Mouse (Mus musculus) forebrain, embryonic 16.5 days (tissue): ENCODE results near the gene S100a4. TPM values are rescaled to one million over a fixed set of nuclear protein-coding genes. Genes with fewer than 3 reads are reported as not detected.

ENCODE experiments used
- ATAC-seq: fragments of 200-750 bp; cut with Nextera tagmentation; 2 replicates; pipeline ENCODE4 v1.8.0; 2017; ENCODE audit warnings: mild to moderate bottlenecking, moderate library complexity
- H3K27ac ChIP-seq: fragments of 300-500 bp; sonication (generic); 2 replicates; pipeline ENCODE4 v1.5.1; 2014; ENCODE audit warnings: low read length, control low read depth
- H3K27me3 ChIP-seq: fragments of 300-500 bp; sonication (generic); replicated peaks from 2 replicates; pipeline ENCODE4 v1.6.1; 2014; ENCODE audit warnings: low read length; ENCODE audit not compliant: control insufficient read depth, insufficient read depth
- H3K36me3 ChIP-seq: fragments of 300-500 bp; sonication (generic); 2 replicates; pipeline ENCODE4 v1.6.1; 2014; ENCODE audit not compliant: control insufficient read depth, insufficient read depth
- H3K4me1 ChIP-seq: fragments of 300-500 bp; sonication (generic); replicated peaks from 2 replicates; pipeline ENCODE4 v1.6.1; 2014; ENCODE audit warnings: low read length; ENCODE audit not compliant: control insufficient read depth, insufficient read depth
- H3K4me2 ChIP-seq: fragments of 300-500 bp; sonication (generic); 2 replicates; pipeline ENCODE4 v1.6.1; 2014; ENCODE audit warnings: mild to moderate bottlenecking, low read length, control low read depth
- H3K4me3 ChIP-seq: fragments of 300-500 bp; sonication (generic); replicated peaks from 2 replicates; pipeline ENCODE4 v1.5.1; 2014; ENCODE audit warnings: mild to moderate bottlenecking, low read length, control low read depth
- H3K9ac ChIP-seq: fragments of 300-500 bp; sonication (generic); replicated peaks from 2 replicates; pipeline ENCODE4 v1.6.1; 2014; ENCODE audit warnings: low read depth, low read length, control low read depth
- H3K9me3 ChIP-seq: fragments of 300-500 bp; sonication (generic); 2 replicates; pipeline ENCODE4 v1.6.1; 2016; ENCODE audit warnings: low read length; ENCODE audit not compliant: control insufficient read depth
- WGBS: fragments of 180-500 bp; shearing (Covaris S2); extraction: QIAGEN DNeasy Blood & Tissue Kit; methylation state at CpG from one replicate; pipeline ENCODE4 v1.1.7; 2014; 5-methylcytosine and 5-hydroxymethylcytosine counted together
- polyA plus RNA-seq: library from polyadenylated mRNA; unstranded; fragments of >200 nt; fragmentation: Nextera tagmentation; extraction: Ambion mirVana; gene quantifications from 2 replicates; pipeline ENCODE4 v1.2.1, GENCODE M21; 2015

S100a4 gene
- polyA plus RNA-seq, 1 experiment from 2014 or later: 0.65 TPM

DNA sequence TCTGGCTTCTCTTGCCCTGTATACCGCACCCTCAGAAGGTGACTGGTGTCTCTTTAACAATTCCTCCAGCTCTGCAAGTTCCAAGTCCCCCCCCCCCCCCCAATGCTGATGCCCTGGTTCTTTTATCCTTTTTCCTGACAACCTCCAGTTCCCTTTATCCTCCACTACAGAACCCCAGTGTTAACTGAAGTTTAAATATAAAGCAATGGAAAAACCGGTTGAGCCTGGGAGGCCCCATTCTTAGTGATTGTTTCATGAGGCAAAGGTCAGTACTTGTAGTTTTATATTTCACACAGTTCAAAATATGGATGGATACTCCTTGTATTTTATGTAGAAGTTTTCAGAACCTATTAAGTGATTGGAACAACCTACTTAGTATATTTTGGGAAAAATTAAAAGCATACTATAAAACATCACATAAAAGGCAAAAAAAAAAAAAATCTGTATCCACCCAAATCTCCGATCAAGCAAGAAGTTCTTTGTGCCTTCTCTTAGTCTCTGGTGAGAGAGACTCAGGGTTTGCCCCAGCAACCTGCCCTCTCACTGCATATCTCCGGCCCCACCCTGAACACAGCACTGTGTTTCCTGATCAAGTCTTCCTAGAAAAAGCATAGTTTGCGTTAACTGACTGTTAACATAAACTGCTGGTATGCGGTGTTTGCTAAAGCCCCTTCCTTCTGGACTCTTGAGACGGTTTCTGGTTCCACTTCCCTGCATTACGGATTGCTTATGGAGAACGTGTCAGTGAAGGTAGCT is 22.9 kb downstream of the S100a4 start:
- no peak overlapping the region for H3K27ac ChIP-seq
- no peaks in the 10 kb centered on the region for H3K9me3 ChIP-seq
- no peaks in the 10 kb centered on the region for H3K27me3 ChIP-seq
- H3K4me1 ChIP-seq: peaks cover 13% of the 10 kb centered on the region
- H3K4me3 ChIP-seq: no peak overlapping the region
- H3K9ac ChIP-seq: no peak overlapping the region
- H3K4me2 ChIP-seq: no peak overlapping the region
- 83% methylated on average over 9 of the region's 9 CpGs for WGBS
- H3K36me3 ChIP-seq: no peaks in the 10 kb centered on the region
- ATAC-seq: no peak

DNA sequence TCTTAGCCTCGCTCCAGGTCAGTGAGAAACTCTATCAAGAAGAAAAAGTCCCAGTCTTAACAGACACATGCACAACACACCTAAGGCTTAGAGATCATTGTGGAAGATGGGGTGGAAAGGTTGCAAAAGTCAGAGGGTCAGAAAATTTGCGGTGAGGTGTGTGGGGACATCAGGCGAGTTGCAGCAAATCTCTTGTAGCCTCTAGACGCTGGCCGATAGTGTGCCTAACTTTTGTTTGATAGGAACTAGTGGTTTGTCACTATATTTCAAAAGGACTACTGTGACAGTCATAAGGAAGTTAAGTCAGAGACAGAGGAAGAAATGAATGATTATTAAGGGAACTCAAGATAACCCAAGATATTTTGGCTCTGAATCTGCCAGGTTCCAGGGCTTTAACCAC is 23.8 kb downstream of the S100a4 start:
- Histone ChIP-seq H3K9me3 (no peaks in the 10 kb centered on the region), H3K4me1 (peaks cover 13% of the 10 kb centered on the region), H3K36me3 (no peaks in the 10 kb centered on the region), H3K27ac (no peak overlapping the region), H3K27me3 (no peaks in the 10 kb centered on the region), H3K4me2 (no peak overlapping the region), H3K9ac (no peak overlapping the region), H3K4me3 (no peak overlapping the region)
- 96% methylated on average over 5 of the region's 5 CpGs for WGBS
- ATAC-seq: no peak

DNA sequence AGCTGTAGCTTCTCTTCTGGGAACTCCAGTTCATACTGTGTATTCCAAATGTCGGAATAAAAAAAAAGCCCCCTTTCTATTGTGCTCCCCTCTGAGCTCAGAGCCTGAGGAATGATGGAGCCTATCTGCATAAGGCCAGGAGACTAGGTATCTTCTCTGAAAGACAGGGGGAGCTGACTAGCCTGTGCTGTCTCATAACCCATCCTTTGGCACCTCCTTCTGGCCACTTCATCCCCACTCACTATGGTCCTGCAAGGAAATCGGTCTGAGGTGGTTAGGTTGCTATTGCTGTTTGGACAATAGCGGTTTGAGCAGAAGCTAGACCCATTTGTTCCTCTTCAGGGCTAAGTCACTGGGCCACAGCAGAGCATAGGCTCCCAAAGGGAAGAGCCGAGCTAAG is 24.2 kb downstream of the S100a4 start:
- H3K4me3 ChIP-seq: no peak overlapping the region
- H3K4me2 ChIP-seq: no peak overlapping the region
- H3K27me3 ChIP-seq: no peaks in the 10 kb centered on the region
- H3K9me3 ChIP-seq: no peaks in the 10 kb centered on the region
- H3K27ac ChIP-seq: no peak overlapping the region
- ATAC-seq: no peak
- no peak overlapping the region for H3K9ac ChIP-seq
- H3K36me3 ChIP-seq: no peaks in the 10 kb centered on the region
- peaks cover 13% of the 10 kb centered on the region for H3K4me1 ChIP-seq
- WGBS: 63% methylated on average over 4 of the region's 4 CpGs

DNA sequence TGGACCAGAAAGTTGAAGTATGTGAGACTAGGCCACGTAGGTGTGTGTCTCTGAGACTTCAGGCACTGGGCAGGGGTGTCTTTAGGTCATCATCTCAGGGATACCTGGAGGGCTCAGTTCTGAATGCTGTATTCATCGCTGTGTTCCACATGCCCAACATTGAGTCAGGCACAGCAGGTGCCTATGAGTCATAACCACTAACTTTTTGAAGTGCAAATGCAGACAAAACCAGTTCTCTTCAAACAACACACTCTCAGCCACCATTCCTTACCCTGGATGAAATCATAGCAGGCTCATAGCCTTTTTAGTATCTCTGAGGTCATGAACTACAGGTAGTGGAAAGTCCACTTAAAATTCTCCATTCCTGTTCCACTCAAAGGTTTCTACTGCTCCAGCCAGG is 25.7 kb downstream of the S100a4 start:
- WGBS: 76% methylated on average over 2 of the region's 2 CpGs
- no peak overlapping the region for H3K4me3 ChIP-seq
- no peaks in the 10 kb centered on the region for H3K9me3 ChIP-seq
- no peak overlapping the region for H3K9ac ChIP-seq
- H3K4me2 ChIP-seq: no peak overlapping the region
- no peaks in the 10 kb centered on the region for H3K4me1 ChIP-seq
- H3K36me3 ChIP-seq: no peaks in the 10 kb centered on the region
- ATAC-seq: no peak
- no peaks in the 10 kb centered on the region for H3K27me3 ChIP-seq
- no peak overlapping the region for H3K27ac ChIP-seq

DNA sequence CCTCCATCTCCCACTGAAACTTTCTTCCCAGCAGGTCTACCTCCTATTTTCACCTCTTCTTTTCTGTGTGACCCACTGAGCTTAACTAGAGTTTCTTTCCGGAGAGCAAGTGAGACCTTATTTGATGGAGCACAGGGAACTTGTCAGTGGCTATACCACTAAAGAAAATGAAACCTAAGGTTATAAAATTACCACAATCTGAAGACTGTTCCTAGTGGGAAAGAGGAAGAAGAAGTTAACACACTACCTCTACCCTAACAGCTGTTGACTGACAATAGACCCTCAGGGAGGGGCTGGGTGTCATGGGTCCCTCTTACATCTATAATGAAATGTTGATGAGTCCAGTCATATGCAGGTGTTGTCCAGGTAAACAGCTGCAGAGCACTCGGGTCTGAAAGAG is 28.4 kb downstream of the S100a4 start:
- no peak overlapping the region for H3K4me2 ChIP-seq
- no peaks in the 10 kb centered on the region for H3K4me1 ChIP-seq
- no peak overlapping the region for H3K4me3 ChIP-seq
- H3K9ac ChIP-seq: no peak overlapping the region
- WGBS: 74% methylated on average over 2 of the region's 2 CpGs
- no peaks in the 10 kb centered on the region for H3K36me3 ChIP-seq
- H3K27ac ChIP-seq: no peak overlapping the region
- no peaks in the 10 kb centered on the region for H3K9me3 ChIP-seq
- no peaks in the 10 kb centered on the region for H3K27me3 ChIP-seq
- ATAC-seq: no peak

DNA sequence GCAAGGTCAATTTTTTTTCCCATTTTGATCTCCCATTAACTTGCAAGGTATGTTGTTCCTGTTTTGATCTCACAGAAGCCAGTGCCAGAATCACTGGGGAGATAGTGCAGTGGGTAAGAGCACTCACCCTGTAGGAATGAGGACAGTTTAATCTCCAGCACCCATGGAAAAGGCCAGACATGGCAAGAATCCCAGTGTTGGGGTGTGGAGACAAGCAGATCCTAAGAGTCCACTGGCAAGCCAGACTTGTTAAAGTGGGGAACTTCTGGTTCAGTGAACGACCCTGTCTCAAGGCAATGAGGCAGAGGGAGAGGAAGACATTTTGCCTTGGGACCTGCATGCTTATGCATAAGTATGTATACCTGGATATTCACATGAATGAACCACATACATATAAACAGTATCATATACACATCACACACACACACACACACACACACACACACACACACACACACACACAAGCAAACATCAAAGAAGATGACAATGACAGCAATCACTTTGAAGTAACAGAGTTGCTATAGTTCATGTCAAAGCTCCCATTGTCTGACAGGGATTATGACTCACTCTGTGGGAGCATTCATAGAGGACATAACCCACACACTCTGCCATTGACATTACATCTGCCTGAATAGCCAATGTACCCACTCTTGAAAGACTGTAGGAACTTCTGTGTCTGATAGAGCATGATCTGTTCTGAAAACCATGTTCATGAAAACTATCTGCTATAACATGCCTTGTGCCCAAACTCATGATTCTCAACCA is 35.1 kb downstream of the S100a4 start:
- Histone ChIP-seq H3K36me3 (no peaks in the 10 kb centered on the region), H3K9ac (no peak overlapping the region), H3K4me1 (no peaks in the 10 kb centered on the region), H3K9me3 (no peaks in the 10 kb centered on the region), H3K4me2 (no peak overlapping the region), H3K4me3 (no peak overlapping the region), H3K27me3 (no peaks in the 10 kb centered on the region), H3K27ac (no peak overlapping the region)
- ATAC-seq: no peak
- 90% methylated on average over 1 of the region's 1 CpGs for WGBS

DNA sequence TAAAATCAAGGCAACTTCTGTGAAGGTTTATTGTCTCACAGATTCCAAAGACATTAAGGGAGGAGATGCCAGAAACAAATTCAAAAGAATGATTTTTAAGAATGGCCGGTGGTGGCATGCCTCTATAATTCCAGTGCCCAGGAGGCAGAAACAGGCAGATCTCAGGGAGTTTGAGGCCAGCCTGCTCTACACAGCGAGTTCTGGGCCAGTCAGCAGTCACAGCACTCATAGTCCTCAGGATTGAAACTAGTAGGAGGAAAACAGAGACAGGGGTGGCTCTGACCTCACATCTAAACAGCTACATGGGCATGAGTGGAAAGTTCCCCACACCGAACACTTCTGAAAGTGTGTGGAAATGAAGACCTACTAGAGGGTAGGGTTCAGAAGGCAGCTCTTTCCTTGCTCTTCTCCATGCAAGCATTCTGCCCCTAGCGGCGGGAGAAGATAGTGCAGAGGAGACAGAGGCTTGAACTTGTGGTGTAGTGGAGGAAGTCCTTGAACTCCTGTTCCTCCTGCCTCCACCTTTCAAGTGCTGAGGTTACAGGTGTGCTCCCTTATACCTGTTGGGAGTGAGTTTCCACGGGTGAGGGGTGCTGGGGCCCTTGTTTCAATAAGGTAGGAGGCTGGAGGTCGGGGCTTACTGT is 36.1 kb downstream of the S100a4 start:
- no peaks in the 10 kb centered on the region for H3K27me3 ChIP-seq
- H3K4me2 ChIP-seq: no peak overlapping the region
- 57% methylated on average over 7 of the region's 7 CpGs for WGBS
- no peaks in the 10 kb centered on the region for H3K36me3 ChIP-seq
- no peak for ATAC-seq
- no peak overlapping the region for H3K27ac ChIP-seq
- H3K4me1 ChIP-seq: no peaks in the 10 kb centered on the region
- H3K9ac ChIP-seq: no peak overlapping the region
- H3K4me3 ChIP-seq: no peak overlapping the region
- no peaks in the 10 kb centered on the region for H3K9me3 ChIP-seq

DNA sequence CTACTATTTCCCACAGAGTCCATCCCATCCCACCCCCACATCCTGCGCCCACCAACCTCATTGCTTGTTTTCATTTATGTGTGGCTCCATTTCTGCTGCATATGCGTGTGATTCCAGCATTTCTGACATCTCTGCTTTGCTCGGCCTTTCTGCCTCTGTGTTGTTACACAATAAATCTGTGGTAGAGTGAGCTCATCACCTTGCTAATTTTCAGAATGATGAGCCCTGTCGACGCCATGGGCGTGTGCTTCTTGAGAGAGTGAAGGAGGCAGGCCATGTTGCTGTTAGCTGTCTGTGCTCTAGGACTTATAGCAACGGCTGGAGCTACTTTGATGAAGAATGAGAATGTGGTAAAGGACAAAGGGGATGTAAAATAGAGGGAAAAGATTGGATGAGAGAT is 37.4 kb downstream of the S100a4 start:
- Histone ChIP-seq H3K4me2 (no peak overlapping the region), H3K36me3 (no peaks in the 10 kb centered on the region), H3K4me3 (no peak overlapping the region), H3K27me3 (no peaks in the 10 kb centered on the region), H3K9me3 (no peaks in the 10 kb centered on the region), H3K27ac (no peak overlapping the region), H3K9ac (no peak overlapping the region), H3K4me1 (no peaks in the 10 kb centered on the region)
- 85% methylated on average over 7 of the region's 7 CpGs for WGBS
- no peak for ATAC-seq

DNA sequence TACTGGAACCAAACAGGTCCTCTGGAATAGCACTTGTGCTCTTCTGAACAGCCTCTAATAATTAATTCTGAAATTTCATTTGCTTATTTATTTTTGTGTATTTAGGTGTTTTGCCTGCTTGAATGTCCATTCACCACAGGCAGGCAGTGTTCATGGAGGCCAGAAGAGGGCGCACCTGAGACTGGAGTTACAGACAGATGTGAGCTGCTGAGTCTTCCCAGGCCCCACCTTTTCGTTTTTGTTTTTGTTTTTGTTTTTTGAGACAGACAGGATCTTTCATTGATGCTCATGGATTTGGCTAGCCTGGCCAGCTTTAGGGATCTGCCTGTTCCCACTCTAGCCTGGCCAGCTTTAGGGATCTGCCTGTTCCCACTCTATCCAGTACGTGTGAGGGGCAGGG is 40.6 kb downstream of the S100a4 start:
- WGBS: 53% methylated on average over 3 of the region's 3 CpGs
- Histone ChIP-seq H3K27ac (no peak overlapping the region), H3K9me3 (no peaks in the 10 kb centered on the region), H3K4me1 (no peaks in the 10 kb centered on the region), H3K4me3 (no peak overlapping the region), H3K9ac (no peak overlapping the region), H3K27me3 (no peaks in the 10 kb centered on the region), H3K36me3 (no peaks in the 10 kb centered on the region), H3K4me2 (no peak overlapping the region)
- ATAC-seq: no peak
